Mouse (Mus musculus) cerebellum, postnatal 10 days (tissue): ENCODE results near the gene Dgkb.

ENCODE experiments used
- DNase-seq, 2 experiments: peaks; one replicate each; pipeline ENCODE4 v3.0.0; 2021; ENCODE audit warnings: mixed read lengths in 2 of 2

Dgkb gene

DNA sequence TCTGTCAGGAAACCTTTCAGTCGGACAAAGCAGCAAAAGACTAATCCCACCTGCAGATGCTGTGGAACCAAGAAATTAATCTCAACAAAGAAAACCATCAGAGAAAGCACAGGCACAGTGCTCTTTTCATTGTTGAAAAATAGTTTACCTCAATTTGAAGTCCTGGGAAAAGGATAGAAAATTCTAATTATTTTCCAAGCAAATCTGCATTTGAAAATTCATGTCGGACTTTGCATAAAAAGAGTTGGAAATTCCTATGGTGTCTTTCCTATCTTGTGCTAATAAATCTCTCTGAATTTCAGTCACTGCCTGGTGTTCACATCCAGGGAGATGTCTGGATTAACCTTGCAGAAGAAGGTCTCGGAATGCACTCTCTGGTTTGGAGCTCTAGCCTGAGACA is at the start of gene Dgkb:
Gene Dgkb, plus strand, starts transcription at position 301 of the 400 bp plus-strand sequence.
- DNase-seq: no peak

GRCm38 (mm10) chr12:37769844-37770243 is 47.7 kb upstream of the Dgkb start:
- no peak for DNase-seq

GRCm38 (mm10) chr12:37773681-37774357 is 43.7 kb upstream of the Dgkb start:
- DNase-seq: peak; percentile 71 to 86

DNA sequence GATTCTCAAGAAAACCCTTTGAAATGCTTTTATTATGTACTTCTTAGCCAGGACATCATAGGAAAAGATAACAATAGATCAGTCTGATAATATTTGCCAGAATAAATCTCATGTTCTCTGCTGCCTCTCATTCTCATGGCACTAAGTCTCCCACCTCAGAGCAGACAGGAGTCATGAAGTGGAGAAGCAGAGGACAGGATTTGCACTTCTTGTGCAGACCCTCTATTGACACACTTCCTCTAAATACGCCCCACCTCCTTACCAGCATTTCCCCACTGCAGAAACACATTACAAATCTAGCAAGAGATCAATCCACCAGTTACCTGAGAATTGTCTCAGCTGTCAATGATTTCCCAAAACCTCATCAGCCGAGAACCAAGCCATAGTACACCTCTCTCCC is 42.9 kb upstream of the Dgkb start:
- no peak for DNase-seq

DNA sequence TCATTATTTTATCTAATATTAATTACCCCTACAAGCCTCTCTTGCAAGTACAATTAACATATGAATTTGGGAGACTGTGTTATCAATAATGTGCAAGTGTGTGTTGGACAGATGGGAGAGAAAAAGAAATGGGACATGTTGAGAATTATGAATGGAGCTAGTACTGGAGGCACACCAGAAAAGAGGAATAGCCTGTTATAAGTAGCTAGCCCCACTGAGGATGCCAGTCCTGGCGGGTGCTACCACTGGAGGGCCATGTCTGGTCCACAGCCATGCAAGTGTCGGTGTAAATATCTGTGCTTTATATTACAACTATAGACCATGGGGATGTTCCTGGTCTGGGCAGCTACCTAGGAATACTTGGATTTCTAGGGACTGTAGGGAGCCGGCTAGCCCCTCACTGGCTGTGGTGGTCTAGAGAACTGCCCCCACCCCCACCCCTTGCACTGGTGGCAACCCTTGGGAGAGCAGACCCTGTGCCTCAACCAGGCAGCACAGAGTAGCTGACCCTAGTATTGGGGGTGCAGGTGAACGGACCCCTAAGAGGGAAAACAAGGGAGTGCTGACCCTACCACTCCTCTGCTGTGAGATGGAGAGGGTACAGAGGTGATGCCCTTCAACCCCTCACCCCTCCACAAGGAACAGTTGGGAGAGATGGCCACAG is 21.1 kb upstream of the Dgkb start:
- DNase-seq: no peak

- no peak for DNase-seq
Observed at GRCm38 (mm10) chr12:37814122-37814521, 3.4 kb upstream of the Dgkb start.

- DNase-seq: peak; percentile 55 to 81
Observed at GRCm38 (mm10) chr12:37821052-37821810, 3.7 kb downstream of the Dgkb start.

GRCm38 (mm10) chr12:37880042-37881017 is 62.8 kb downstream of the Dgkb start:
- DNase-seq: peak; percentile 63

DNA sequence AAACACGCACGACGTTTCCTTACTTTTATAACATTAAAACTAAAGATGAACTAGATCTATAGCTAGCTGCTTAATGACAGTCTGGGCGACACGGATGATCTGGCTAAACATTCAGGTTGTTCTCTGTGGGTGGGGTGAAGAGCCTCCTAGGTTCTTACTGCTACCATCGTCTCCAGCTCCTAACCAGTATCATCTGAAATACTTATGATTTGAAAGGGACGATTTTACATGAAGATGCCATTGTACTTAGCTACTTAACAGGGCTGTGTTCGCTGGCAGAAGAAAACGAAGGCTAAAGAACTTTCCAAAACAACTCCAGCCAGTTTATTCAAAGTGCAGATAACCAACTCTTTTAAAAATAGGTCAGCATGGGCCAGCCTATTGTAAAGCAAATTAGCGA is 63.9 kb downstream of the Dgkb start:
- DNase-seq: peak; percentile 7 to 17

GRCm38 (mm10) chr12:37882796-37883195 is 65.3 kb downstream of the Dgkb start:
- DNase-seq: no peak

- DNase-seq: peak; percentile 12 to 22
Observed at GRCm38 (mm10) chr12:37883781-37884180, 66.3 kb downstream of the Dgkb start.

GRCm38 (mm10) chr12:37888591-37888990 is 71.1 kb downstream of the Dgkb start:
- no peak for DNase-seq

DNA sequence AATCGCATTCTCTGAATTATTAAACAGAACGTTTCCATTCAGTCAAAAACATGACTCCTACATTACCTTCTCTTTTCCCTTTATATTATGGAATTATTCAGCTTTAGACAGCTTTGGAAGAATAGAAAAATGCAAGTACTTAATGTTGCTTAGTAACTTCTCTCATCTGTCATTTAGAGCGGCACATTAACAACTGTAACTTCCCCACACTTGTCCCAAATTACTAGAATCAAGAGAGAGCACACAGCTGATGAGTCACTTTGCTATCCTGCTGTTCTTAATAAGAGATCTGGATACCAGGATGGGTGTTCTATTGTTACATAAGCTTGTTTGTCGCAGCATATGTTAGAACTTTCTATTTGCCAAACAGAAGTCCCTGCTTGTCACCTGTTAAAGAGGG is 71.9 kb downstream of the Dgkb start:
- no peak for DNase-seq

GRCm38 (mm10) chr12:37891336-37891735 is 73.8 kb downstream of the Dgkb start:
- no peak for DNase-seq

- DNase-seq: no peak
Observed at GRCm38 (mm10) chr12:37942163-37942562, 124.6 kb downstream of the Dgkb start.

- no peak for DNase-seq
Observed at GRCm38 (mm10) chr12:37956193-37956592, 138.7 kb downstream of the Dgkb start.

DNA sequence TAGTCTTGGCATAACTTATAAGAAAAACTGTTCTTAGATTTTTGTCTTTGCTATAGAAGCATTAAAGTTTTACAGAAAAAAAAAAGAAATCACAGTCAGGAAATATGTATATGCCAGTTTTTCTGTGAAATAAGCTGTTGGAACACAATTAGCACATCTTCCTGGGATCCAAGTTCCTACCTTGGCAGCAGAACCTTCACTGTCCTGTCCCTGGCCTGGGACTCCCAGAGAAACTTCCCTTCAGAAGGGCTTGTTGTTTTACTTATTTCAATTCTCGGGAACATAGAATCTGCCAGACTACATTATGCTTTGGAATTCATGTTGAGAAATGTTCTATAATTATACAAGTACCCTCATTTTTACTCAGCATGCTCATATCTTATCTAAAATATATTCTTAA is 154.0 kb downstream of the Dgkb start:
- no peak for DNase-seq

- DNase-seq: peak; percentile 2 to 11
Observed at GRCm38 (mm10) chr12:37978498-37979187, 161.1 kb downstream of the Dgkb start.

- no peak for DNase-seq
Observed at GRCm38 (mm10) chr12:37985352-37985751, 167.8 kb downstream of the Dgkb start.

DNA sequence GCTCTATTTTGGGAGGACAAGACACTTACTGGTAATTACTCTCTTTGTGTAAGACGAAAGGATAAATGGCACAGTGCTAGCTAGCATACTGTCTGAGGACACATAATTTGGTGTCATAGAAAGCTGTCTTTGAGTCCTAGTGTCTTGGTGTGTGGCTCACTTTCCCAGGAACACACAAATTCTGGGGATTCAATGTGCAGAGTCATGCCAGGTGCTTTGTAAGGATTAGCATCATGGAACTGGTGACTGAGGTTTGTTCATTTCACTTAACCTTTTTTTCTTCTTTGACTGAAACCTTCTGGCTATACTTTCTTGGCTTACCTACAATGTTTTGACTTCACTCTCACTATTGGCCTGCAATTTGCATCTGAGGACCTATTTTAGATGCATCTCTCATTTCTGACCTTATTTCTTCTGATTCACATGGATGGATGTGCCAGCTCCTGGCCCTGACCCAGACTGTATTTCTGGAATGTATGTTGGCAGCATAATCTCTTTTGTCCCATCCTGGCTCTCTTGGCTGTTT is 170.6 kb downstream of the Dgkb start:
- peak; percentile 69 to 74 for DNase-seq

DNA sequence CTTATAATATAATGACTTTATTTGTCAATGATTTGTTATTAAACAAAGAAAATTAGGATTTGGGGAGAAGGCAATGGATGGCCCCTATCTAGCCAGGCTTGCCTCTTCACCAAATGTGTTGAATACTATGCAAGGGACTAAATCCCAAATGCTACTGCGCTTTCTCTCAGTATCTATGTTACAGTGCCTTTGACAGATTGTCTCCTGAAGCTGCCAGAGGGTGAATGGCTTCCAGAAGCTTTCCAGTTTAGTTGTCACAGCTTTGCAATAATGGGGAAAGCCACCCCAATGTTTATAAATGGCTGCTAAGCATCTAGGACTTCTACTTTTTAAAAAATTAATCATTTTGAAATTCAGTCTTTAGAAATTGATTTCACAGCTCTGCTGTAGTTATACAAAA is 175.7 kb downstream of the Dgkb start:
- no peak for DNase-seq
